In the genomic region with DNA sequence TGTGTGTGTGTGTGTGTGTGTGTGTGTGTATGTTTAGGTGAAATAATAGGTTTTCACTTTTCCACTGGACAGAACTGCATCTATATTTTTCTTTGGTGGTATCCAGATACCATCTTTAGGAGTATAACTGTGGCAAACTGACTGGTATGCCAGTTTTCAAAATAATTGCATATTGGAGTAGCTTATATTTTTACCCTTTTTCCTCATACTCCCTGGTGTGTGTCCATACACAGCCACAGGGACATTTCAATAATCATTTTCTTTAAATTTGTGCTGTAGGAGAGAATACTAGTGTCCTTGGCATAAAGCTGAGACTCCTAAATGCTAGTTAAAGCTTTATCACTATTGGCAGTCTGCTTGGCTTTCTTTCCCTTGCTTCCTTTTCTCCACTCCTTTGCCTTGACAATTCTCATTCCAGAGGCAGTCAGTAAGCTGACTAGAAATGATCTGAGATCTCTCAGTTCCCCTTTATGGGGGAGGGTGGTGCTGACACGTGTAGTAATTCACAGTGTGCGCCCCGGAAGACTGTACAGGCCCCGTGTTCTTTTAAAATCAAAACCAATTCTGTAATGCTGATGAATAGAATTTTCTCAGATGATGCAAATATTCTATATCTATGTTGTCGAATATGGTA, we compare ENCODE assay signal across 1 mouse cellular context.
A peak's percentile ranks its signal among the peaks of the same experiment; 100 is the strongest.
TF ChIP-seq lines count a peak whose summit lies in the region.

No protein-coding gene starts in this region.

TF ChIP-seq in MEL, 35 proteins besides CTCF, POLR2A, EP300 and RAD21 (continued from another document):
- TF ChIP-seq ZNF384 (IDR thresholded peaks at IDR 0.05; ENCODE audit: low read depth, low read length) (no peak), MXI1 (IDR thresholded peaks at IDR 0.05; ENCODE audit: low read depth, low read length) (peak; percentile 100), POLR2AphosphoS5 (IDR thresholded peaks at IDR 0.05; ENCODE audit: borderline replicate concordance, low read depth, low read length) (no peak), MAX (IDR thresholded peaks at IDR 0.05; ENCODE audit: low read length) (peak; percentile 92), ETS1 (IDR thresholded peaks at IDR 0.05; ENCODE audit: low read depth, low read length) (peak; percentile 49), ELF1 (IDR thresholded peaks at IDR 0.05; ENCODE audit: low read depth, low read length) (0 out of 2 replicates have a peak, but pooled peaks have one; percentile 23), BHLHE40 (IDR thresholded peaks at IDR 0.05; ENCODE audit: borderline replicate concordance, low read depth, low read length) (peak; percentile 51; the same call in 1 of the 2 replicates), NELFE (IDR thresholded peaks at IDR 0.05; ENCODE audit: low read depth, low read length) (no peak), E2F4 (IDR thresholded peaks at IDR 0.05; ENCODE audit: borderline replicate concordance, low read depth, low read length) (no peak), TBP (IDR thresholded peaks at IDR 0.05; ENCODE audit: low read depth, low read length) (peak; percentile 55; the same call in 1 of the 2 replicates), TAL1 (IDR thresholded peaks at IDR 0.05; ENCODE audit: low read length) (peak; percentile 48), TCF12 (IDR thresholded peaks at IDR 0.05; ENCODE audit: low read depth, low read length) (0 out of 2 replicates have a peak, but pooled peaks have one; percentile 17), ZMIZ1 (IDR thresholded peaks at IDR 0.05; ENCODE audit: low read depth, low read length) (0 out of 2 replicates have a peak, but pooled peaks have one; percentile 27), SIN3A (IDR thresholded peaks at IDR 0.05; ENCODE audit: low read length) (peak; percentile 96), KAT2A (conservative IDR thresholded peaks at IDR 0.05; ENCODE audit: low read depth, low read length) (0 out of 2 replicates have a peak, but pooled peaks have one; percentile 17), MYB (IDR thresholded peaks at IDR 0.05; ENCODE audit: low read depth, low read length) (no peak), USF2 (IDR thresholded peaks at IDR 0.05; ENCODE audit: borderline replicate concordance in 1 of 2, insufficient read depth in 1 of 2, low read depth in 1 of 2, low read length in 2 of 2) (no peak), CHD1 (IDR thresholded peaks at IDR 0.05; ENCODE audit: low read depth, low read length) (peak; percentile 97), MAFK (IDR thresholded peaks at IDR 0.05; ENCODE audit: borderline replicate concordance, low read depth, low read length) (no peak), MAZ (IDR thresholded peaks at IDR 0.05; ENCODE audit: low read depth, low read length) (no peak)
